In genomic region chr11:20455865-20456648, GRCm38 (mm10) we compare ENCODE assay signal across 8 mouse cellular contexts.
DNase-seq lines count a peak whose midpoint lies in the region; ATAC-seq and TF ChIP-seq lines count a peak whose summit lies in the region.

No protein-coding gene starts in this region.

- no peaks in the 10 kb centered on the region for H3K9me3 ChIP-seq in lung, embryonic 14.5 days (ENCODE audit: low read depth, low read length)
- no peaks in the 10 kb centered on the region for H3K9me3 ChIP-seq in heart, embryonic 15.5 days (replicated peaks)
- no peaks in the 10 kb centered on the region for H3K9me3 ChIP-seq in limb, embryonic 11.5 days (ENCODE audit: control insufficient read depth, low read length)
- no peaks in the 10 kb centered on the region for H3K9me3 ChIP-seq in neural tube, embryonic 14.5 days (ENCODE audit: control insufficient read depth, low read length)

- no peak for TF ChIP-seq CTCF in lung, embryonic 14.5 days (IDR thresholded peaks at IDR 0.05; ENCODE audit: low read depth)

- no peaks in the 10 kb centered on the region for H3K4me1 ChIP-seq in lung, embryonic 14.5 days (ENCODE audit: insufficient read depth)
- H3K4me1 ChIP-seq in heart, embryonic 15.5 days (replicated peaks): peaks cover 21% of the 10 kb centered on the region
- peaks cover 12% of the 10 kb centered on the region for H3K4me1 ChIP-seq in limb, embryonic 11.5 days (ENCODE audit: control insufficient read depth, insufficient read depth, low read length)
- 0 out of 2 replicates have a peak, but pooled peaks cover 7% of the 10 kb centered on the region for H3K4me1 ChIP-seq in neural tube, embryonic 14.5 days (ENCODE audit: control insufficient read depth, insufficient read depth, low read length)

- 2% methylated on average over 19 of the region's 19 CpGs for WGBS in lung, embryonic 14.5 days
- WGBS in heart, embryonic 15.5 days: 5% methylated on average over 19 of the region's 19 CpGs
- WGBS in limb, embryonic 11.5 days: 2% methylated on average over 19 of the region's 19 CpGs
- WGBS in neural tube, embryonic 14.5 days: 1% methylated on average over 19 of the region's 19 CpGs

- H3K36me3 ChIP-seq in lung, embryonic 14.5 days (ENCODE audit: insufficient read depth): no peaks in the 10 kb centered on the region
- H3K36me3 ChIP-seq in heart, embryonic 15.5 days: no peaks in the 10 kb centered on the region
- H3K36me3 ChIP-seq in limb, embryonic 11.5 days (ENCODE audit: control insufficient read depth, insufficient read depth, low read length): no peaks in the 10 kb centered on the region
- H3K36me3 ChIP-seq in neural tube, embryonic 14.5 days (ENCODE audit: control insufficient read depth, insufficient read depth, low read length): no peaks in the 10 kb centered on the region

- peak overlapping the region; percentile 99 for H3K4me2 ChIP-seq in lung, embryonic 14.5 days
- peak overlapping the region; percentile 93 for H3K4me2 ChIP-seq in heart, embryonic 15.5 days
- peak overlapping the region; percentile 59 for H3K4me2 ChIP-seq in limb, embryonic 11.5 days (ENCODE audit: low read depth, severe bottlenecking)
- peak overlapping the region; percentile 99 for H3K4me2 ChIP-seq in neural tube, embryonic 14.5 days (ENCODE audit: low read depth, low read length)

- ATAC-seq in lung, embryonic 14.5 days (ENCODE audit: insufficient read depth): peak; percentile 30
- no peak for ATAC-seq in heart, embryonic 15.5 days (replicated peaks; ENCODE audit: insufficient number of reproducible peaks, insufficient read depth, low FRiP score, low read depth)
- no peak for ATAC-seq in limb, embryonic 11.5 days (ENCODE audit: insufficient number of reproducible peaks, low FRiP score, low TSS enrichment, low read depth)
- ATAC-seq in neural tube, embryonic 14.5 days (ENCODE audit: low read depth): peak; percentile 55; the same call in 1 of the 2 replicates

- peak; percentile 61 for DNase-seq in lung, embryonic 14.5 days
- no peak for DNase-seq in lung, postnatal 25 days (ENCODE audit: low spot score)
- DNase-seq in cerebellum, adult 9-11 months: peak; percentile 56
- peak; percentile 51 for DNase-seq in limb, embryonic 11.5 days (ENCODE audit: low spot score)
- no peak for DNase-seq in adrenal gland, adult 2 months
- DNase-seq in adipocyte (ENCODE audit: low spot score): no peak

- H3K4me3 ChIP-seq in lung, embryonic 14.5 days (ENCODE audit: low read depth, low read length): peak overlapping the region; percentile 53
- H3K4me3 ChIP-seq in heart, embryonic 15.5 days: peak overlapping the region; percentile 63
- H3K4me3 ChIP-seq in limb, embryonic 11.5 days (ENCODE audit: low read depth, low read length): peak overlapping the region; percentile 34
- H3K4me3 ChIP-seq in neural tube, embryonic 14.5 days (ENCODE audit: low read depth, low read length): peak overlapping the region; percentile 50

- H3K27ac ChIP-seq in lung, embryonic 14.5 days (ENCODE audit: low read depth): no peak overlapping the region
- no peak overlapping the region for H3K27ac ChIP-seq in heart, embryonic 15.5 days
- no peak overlapping the region for H3K27ac ChIP-seq in limb, embryonic 11.5 days (replicated peaks; ENCODE audit: low read depth, low read length)
- no peak overlapping the region for H3K27ac ChIP-seq in neural tube, embryonic 14.5 days (ENCODE audit: low read depth, low read length)

- H3K9ac ChIP-seq in lung, embryonic 14.5 days: peak overlapping the region; percentile 59
- H3K9ac ChIP-seq in heart, embryonic 15.5 days: peak overlapping the region; percentile 55
- H3K9ac ChIP-seq in limb, embryonic 11.5 days (ENCODE audit: low read length): 0 out of 2 replicates have a peak overlapping the region, but pooled peaks have one; percentile 8
- peak overlapping the region; percentile 56 for H3K9ac ChIP-seq in neural tube, embryonic 14.5 days (replicated peaks; ENCODE audit: low read depth, low read length)

- no peaks in the 10 kb centered on the region for H3K27me3 ChIP-seq in lung, embryonic 14.5 days (ENCODE audit: insufficient read depth, low read length)
- peaks cover 3% of the 10 kb centered on the region; the same call in 1 of the 2 replicates for H3K27me3 ChIP-seq in heart, embryonic 15.5 days
- H3K27me3 ChIP-seq in limb, embryonic 11.5 days (ENCODE audit: control insufficient read depth, insufficient read depth, low read length): peaks cover 3% of the 10 kb centered on the region; the same call in 1 of the 2 replicates
- no peaks in the 10 kb centered on the region for H3K27me3 ChIP-seq in neural tube, embryonic 14.5 days (ENCODE audit: control insufficient read depth, insufficient read depth, low read length)

Comparison
In these comparisons a context has a peak if more than half of its experiments do, and no peak if none do; other contexts are left out.
1. DNase-seq: peak in lung, embryonic 14.5 days (single experiment), cerebellum, adult 9-11 months (single experiment) and limb, embryonic 11.5 days (single experiment); none in lung, postnatal 25 days (single experiment), adrenal gland, adult 2 months (single experiment) and adipocyte (single experiment).
2. ATAC-seq: peak in lung, embryonic 14.5 days (single experiment) and neural tube, embryonic 14.5 days (single experiment); none in heart, embryonic 15.5 days (single experiment) and limb, embryonic 11.5 days (single experiment).
3. H3K9ac ChIP-seq: peak in every context shown above with its lines; median percentile 59 in lung, embryonic 14.5 days; 56 in neural tube, embryonic 14.5 days; 55 in heart, embryonic 15.5 days; 8 in limb, embryonic 11.5 days.
4. Peak in every context shown above with its lines, with median percentiles within 50 percentile points of each other: H3K4me2 ChIP-seq and H3K4me3 ChIP-seq.